ENCODE assay signal across 9 mouse cellular contexts in the genomic region with DNA sequence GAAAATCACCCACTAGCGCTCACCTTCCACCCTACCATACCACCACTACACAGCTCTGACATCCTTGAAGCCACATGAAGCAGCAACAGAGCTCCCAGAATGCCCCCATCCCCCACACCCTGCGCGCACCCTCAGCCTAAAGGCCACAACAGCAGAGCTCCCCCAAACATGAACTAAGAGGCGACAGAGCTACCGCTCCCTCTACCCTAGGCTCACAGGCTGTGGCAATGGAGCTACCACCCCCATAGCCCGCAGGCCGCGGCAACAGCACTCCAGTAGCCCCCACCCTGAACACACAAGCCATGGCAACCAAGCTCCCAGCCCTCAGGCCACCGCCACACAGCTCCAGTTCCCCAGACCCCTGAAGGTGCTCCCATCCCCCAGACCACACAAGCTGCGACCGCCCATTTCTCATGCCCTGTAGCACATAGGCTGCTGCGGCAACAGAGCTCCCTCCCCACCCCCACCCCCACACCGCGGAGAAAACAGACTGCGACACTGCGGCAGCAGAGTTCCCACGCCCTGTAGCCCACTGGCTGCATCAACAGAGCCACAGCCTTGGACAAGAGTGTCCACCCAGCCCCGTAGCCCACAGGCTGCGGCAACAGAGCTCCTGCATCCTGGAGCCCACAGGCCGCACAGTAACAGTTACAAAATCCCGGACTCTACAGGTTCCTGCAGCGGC. TPM values are rescaled to one million over a fixed set of nuclear protein-coding genes. Genes with fewer than 3 reads are reported as not detected.
DNase-seq lines count a peak whose midpoint lies in the region; ATAC-seq and TF ChIP-seq lines count a peak whose summit lies in the region.
"Had no signal": no experiment of that assay in that cellular context is flagged by ENCODE, and none has a peak within 500 bp of the region (broad histone marks: within the 10 kb centered on the region; RNA-seq: fewer than 3 reads in every experiment).

No protein-coding gene starts in this region.

- no peaks in the 10 kb centered on the region for H3K27me3 ChIP-seq in embryonic facial prominence, embryonic 12.5 days
- no peaks in the 10 kb centered on the region for H3K27me3 ChIP-seq in heart, postnatal 0 days (ENCODE audit: control insufficient read depth, insufficient read depth, low read length)
- no peaks in the 10 kb centered on the region for H3K27me3 ChIP-seq in liver, embryonic 13.5 days

- H3K36me3 ChIP-seq in embryonic facial prominence, embryonic 12.5 days: no peaks in the 10 kb centered on the region
- H3K36me3 ChIP-seq in heart, postnatal 0 days (replicated peaks; ENCODE audit: control insufficient read depth, insufficient read depth, low read length): no peaks in the 10 kb centered on the region
- H3K36me3 ChIP-seq in liver, embryonic 13.5 days: no peaks in the 10 kb centered on the region

- no peak for TF ChIP-seq EP300 in heart, postnatal 0 days (IDR thresholded peaks at IDR 0.05; ENCODE audit: low read depth)

- no peak for TF ChIP-seq POLR2A in olfactory bulb, adult 2 months (IDR thresholded peaks at IDR 0.05; ENCODE audit: insufficient read depth, low read depth, low read length)

- H3K27ac ChIP-seq in embryonic facial prominence, embryonic 12.5 days: peak overlapping the region; percentile 68; the same call in 1 of the 2 replicates
- H3K27ac ChIP-seq in heart, postnatal 0 days (ENCODE audit: low read depth): peak overlapping the region; percentile 52
- peak overlapping the region; percentile 53 for H3K27ac ChIP-seq in liver, embryonic 13.5 days
- H3K27ac ChIP-seq in olfactory bulb, adult 2 months (ENCODE audit: insufficient read depth, low read depth, low read length): peak overlapping the region; percentile 67

- DNase-seq in ES-CJ7 (ENCODE audit: low read depth, low spot score): peak; percentile 91
- peak; percentile 15 for DNase-seq in adrenal gland, postnatal 10 days
- no peak for DNase-seq in heart, postnatal 0 days (ENCODE audit: low spot score)
- DNase-seq in kidney, postnatal 36 days: peak; percentile 1 to 39
- DNase-seq in liver, embryonic 13.5 days: peak; percentile 17
- DNase-seq in natural killer cell, adult 2 months (ENCODE audit: low spot score in 2 of 2): no peak

- 48% methylated on average over 22 of the region's 22 CpGs for WGBS in embryonic facial prominence, embryonic 12.5 days
- WGBS in heart, postnatal 0 days: 47% methylated on average over 22 of the region's 22 CpGs
- 40% methylated on average over 22 of the region's 22 CpGs for WGBS in liver, embryonic 13.5 days (ENCODE audit: insufficient replicate concordance)
- 48% methylated on average over 22 of the region's 22 CpGs for WGBS in olfactory bulb, adult 2 months

- no peak for TF ChIP-seq CTCF in heart, postnatal 0 days (IDR thresholded peaks at IDR 0.05; ENCODE audit: low read depth)
- TF ChIP-seq CTCF in olfactory bulb, adult 2 months (IDR thresholded peaks at IDR 0.05; ENCODE audit: insufficient read depth, low read depth, low read length): no peak

- H3K4me2 ChIP-seq in embryonic facial prominence, embryonic 12.5 days (replicated peaks): peak overlapping the region; percentile 51
- H3K4me2 ChIP-seq in heart, postnatal 0 days (ENCODE audit: low read depth, low read length): peak overlapping the region; percentile 65
- H3K4me2 ChIP-seq in liver, embryonic 13.5 days: peak overlapping the region; percentile 68

- H3K9me3 ChIP-seq in embryonic facial prominence, embryonic 12.5 days: peaks cover 13% of the 10 kb centered on the region
- H3K9me3 ChIP-seq in heart, postnatal 0 days (replicated peaks; ENCODE audit: control insufficient read depth, low read length): no peaks in the 10 kb centered on the region
- no peaks in the 10 kb centered on the region for H3K9me3 ChIP-seq in liver, embryonic 13.5 days (replicated peaks)

- H3K9ac ChIP-seq in embryonic facial prominence, embryonic 12.5 days: peak overlapping the region; percentile 37
- peak overlapping the region; percentile 54 for H3K9ac ChIP-seq in heart, postnatal 0 days (replicated peaks; ENCODE audit: low read depth, low read length)
- peak overlapping the region; percentile 62 for H3K9ac ChIP-seq in liver, embryonic 13.5 days

- peak; percentile 85 for ATAC-seq in embryonic facial prominence, embryonic 12.5 days (ENCODE audit: insufficient number of reproducible peaks, insufficient read depth, low FRiP score, low TSS enrichment)
- peak; percentile 69 for ATAC-seq in heart, postnatal 0 days (ENCODE audit: insufficient read depth, low read depth)
- peak; percentile 80 for ATAC-seq in liver, embryonic 13.5 days (ENCODE audit: low read depth)

- H3K4me3 ChIP-seq in embryonic facial prominence, embryonic 12.5 days: peak overlapping the region; percentile 52
- H3K4me3 ChIP-seq in heart, postnatal 0 days (ENCODE audit: low read depth, low read length): peak overlapping the region; percentile 56
- peak overlapping the region; percentile 63 for H3K4me3 ChIP-seq in liver, embryonic 13.5 days (replicated peaks)
- H3K4me3 ChIP-seq in olfactory bulb, adult 2 months (ENCODE audit: insufficient read depth, low read depth, low read length): peak overlapping the region; percentile 58

- no peaks in the 10 kb centered on the region for H3K4me1 ChIP-seq in embryonic facial prominence, embryonic 12.5 days
- no peaks in the 10 kb centered on the region for H3K4me1 ChIP-seq in heart, postnatal 0 days (ENCODE audit: control insufficient read depth, insufficient read depth)
- H3K4me1 ChIP-seq in liver, embryonic 13.5 days (replicated peaks): peaks cover 9% of the 10 kb centered on the region; the same call in 1 of the 2 replicates
- no peaks in the 10 kb centered on the region for H3K4me1 ChIP-seq in olfactory bulb, adult 2 months (ENCODE audit: control insufficient read depth, insufficient read depth, low read length)

RNA-seq across cellular contexts. Expression of gene Snurf, which starts 0.8 kb away (rescaled TPM):
- 100 to 1,000 TPM; 106 to 124 TPM for total RNA-seq in adrenal gland, postnatal 10 days (2021)
- polyA plus RNA-seq in embryonic facial prominence, embryonic 12.5 days (2016; fragmentation: Nextera tagmentation; extraction: Ambion mirVana): 28.7 and 51.3 TPM in 2 replicates
- total RNA-seq in heart, postnatal 0 days (2014; rRNA removed; ENCODE audit: low replicate concordance): not detected in 2 replicates
- polyA plus RNA-seq in heart, postnatal 0 days (2015; fragmentation: Nextera tagmentation; extraction: Ambion mirVana): 62.9 and 70.7 TPM in 2 replicates
- 6.2 and 9.6 TPM in 2 replicates for polyA plus RNA-seq in liver, embryonic 13.5 days (2015; fragmentation: Nextera tagmentation; extraction: Ambion mirVana)
- 2,512 TPM in 1 of 2 replicates, not detected in the other for polyA plus RNA-seq in olfactory bulb, adult 2 months (2012; ENCODE audit: insufficient read depth, insufficient read length, low replicate concordance, missing spikeins)
- polyA plus RNA-seq: gonadal fat pad, adult 2 months had no signal

RNA-seq across cellular contexts. Expression of gene Gm38393, which starts 0.8 kb away (rescaled TPM):
- 1 to 10 TPM; 2.9 to 5.8 TPM for total RNA-seq in adrenal gland, postnatal 10 days (2021)
- polyA plus RNA-seq in embryonic facial prominence, embryonic 12.5 days (2016; fragmentation: Nextera tagmentation; extraction: Ambion mirVana): 0.43 and 1.5 TPM in 2 replicates
- 3.9 and 10.0 TPM in 2 replicates for total RNA-seq in heart, postnatal 0 days (2014; rRNA removed; ENCODE audit: low replicate concordance)
- polyA plus RNA-seq in heart, postnatal 0 days (2015; fragmentation: Nextera tagmentation; extraction: Ambion mirVana): 0.30 and 0.38 TPM in 2 replicates
- polyA plus RNA-seq in liver, embryonic 13.5 days (2015; fragmentation: Nextera tagmentation; extraction: Ambion mirVana): 0.08 and 0.14 TPM in 2 replicates
- polyA plus RNA-seq in olfactory bulb, adult 2 months (2012; ENCODE audit: insufficient read depth, insufficient read length, low replicate concordance, missing spikeins): not detected in 2 replicates

Comparison
In these comparisons a context has a peak if more than half of its experiments do, and no peak if none do; other contexts are left out.
1. DNase-seq: peak in ES-CJ7 (single experiment), adrenal gland, postnatal 10 days (single experiment), kidney, postnatal 36 days (2 of 2) and liver, embryonic 13.5 days (single experiment); none in heart, postnatal 0 days (single experiment) and natural killer cell, adult 2 months (0 of 2).
2. RNA of gene Gm38393, which starts 0.8 kb away (polyA plus RNA-seq): not detected in olfactory bulb, adult 2 months; 0.43 to 1.5 TPM in embryonic facial prominence, embryonic 12.5 days, 0.30 to 0.38 TPM in heart, postnatal 0 days and 0.08 to 0.14 TPM in liver, embryonic 13.5 days; every median in the first group is over 10 times any median in the second.
3. Peak in every context shown above with its lines, with median percentiles within 50 percentile points of each other: ATAC-seq, H3K27ac ChIP-seq, H3K4me2 ChIP-seq, H3K4me3 ChIP-seq and H3K9ac ChIP-seq.